Mouse (Mus musculus): ENCODE results near the gene Stk40. TPM values are rescaled to one million over a fixed set of nuclear protein-coding genes. Genes with fewer than 3 reads are reported as not detected.

Stk40 gene
- total RNA-seq, 1 experiment from 2014 or later: 37.1 TPM

DNA sequence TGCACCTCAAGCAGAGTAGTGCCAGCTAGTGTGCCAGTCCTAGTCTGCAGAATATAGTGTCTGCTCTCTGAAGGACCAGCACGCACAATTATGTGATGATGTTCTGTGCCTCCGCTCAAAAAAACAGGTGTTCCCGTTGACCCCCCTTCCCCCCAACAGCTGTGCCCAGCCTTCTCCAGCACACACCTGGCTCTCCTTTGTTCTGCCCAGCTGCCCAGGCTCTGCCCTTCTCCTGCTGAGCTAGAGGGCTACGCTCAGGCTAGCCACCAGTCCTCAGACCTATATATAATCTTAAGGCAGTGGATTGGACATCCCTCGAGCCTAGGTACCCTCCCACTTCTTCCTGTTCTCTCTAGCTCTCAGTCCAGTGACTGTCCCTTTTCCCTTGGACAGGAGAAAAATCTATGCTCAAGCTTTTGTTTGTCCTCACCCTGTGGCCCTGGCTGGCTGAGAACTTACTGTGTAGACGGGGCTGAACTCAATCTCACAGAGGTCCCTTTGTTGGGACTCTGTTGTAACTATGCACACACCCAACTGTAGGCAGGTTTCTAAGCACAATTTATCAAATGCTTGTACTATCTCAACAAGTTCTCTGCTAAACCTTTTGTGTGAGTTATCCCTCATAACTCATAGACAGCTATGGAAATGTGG is 12.2 kb downstream of the Stk40 start:
- no peak for ATAC-seq (replicated peaks; ENCODE audit: insufficient number of reproducible peaks, low FRiP score, low TSS enrichment, poor library complexity, severe bottlenecking)

DNA sequence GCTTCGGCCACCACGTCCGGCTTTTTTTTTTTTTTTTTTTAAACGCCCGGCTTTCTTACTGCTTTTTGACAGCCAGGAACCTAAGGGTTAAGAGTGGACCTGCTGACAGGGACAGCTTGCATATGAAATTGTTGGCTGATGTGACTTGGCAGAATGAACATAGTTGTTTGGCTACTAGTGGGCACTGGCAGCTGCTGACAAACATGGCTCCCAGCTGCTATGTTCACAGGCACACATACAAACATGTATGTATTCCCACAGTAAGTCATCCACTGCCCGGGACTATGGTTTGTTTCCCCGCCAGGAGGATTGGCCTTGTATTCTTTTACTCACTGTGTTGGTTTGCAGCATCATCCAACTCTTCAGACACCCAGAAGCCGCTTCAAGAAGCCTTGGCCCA is 13.4 kb downstream of the Stk40 start:
- ATAC-seq (replicated peaks; ENCODE audit: insufficient number of reproducible peaks, low FRiP score, low TSS enrichment, poor library complexity, severe bottlenecking): no peak

GRCm38 (mm10) chr4:126118651-126119050 is 14.9 kb downstream of the Stk40 start:
- no peak for ATAC-seq (replicated peaks; ENCODE audit: insufficient number of reproducible peaks, low FRiP score, low TSS enrichment, poor library complexity, severe bottlenecking)

DNA sequence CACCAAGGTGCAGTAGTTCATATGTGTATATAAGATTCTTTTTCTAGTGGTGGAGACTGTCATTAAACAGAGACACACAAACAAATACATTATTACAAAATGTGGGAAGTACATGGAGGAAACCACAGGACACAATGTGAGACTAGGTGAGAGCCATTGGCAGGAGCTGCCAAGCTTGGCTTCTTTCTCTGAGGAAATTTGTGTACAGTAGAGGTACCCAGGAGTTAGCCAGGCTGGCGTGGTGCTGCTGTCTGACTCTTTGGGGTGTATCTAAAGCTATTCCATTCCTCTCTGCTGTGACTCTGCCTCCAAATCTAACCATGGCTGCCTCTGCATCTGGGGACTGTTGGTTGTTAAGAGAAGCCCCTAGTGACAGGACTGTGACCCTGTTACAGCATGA is 15.3 kb downstream of the Stk40 start:
- ATAC-seq (replicated peaks; ENCODE audit: insufficient number of reproducible peaks, low FRiP score, low TSS enrichment, poor library complexity, severe bottlenecking): no peak

DNA sequence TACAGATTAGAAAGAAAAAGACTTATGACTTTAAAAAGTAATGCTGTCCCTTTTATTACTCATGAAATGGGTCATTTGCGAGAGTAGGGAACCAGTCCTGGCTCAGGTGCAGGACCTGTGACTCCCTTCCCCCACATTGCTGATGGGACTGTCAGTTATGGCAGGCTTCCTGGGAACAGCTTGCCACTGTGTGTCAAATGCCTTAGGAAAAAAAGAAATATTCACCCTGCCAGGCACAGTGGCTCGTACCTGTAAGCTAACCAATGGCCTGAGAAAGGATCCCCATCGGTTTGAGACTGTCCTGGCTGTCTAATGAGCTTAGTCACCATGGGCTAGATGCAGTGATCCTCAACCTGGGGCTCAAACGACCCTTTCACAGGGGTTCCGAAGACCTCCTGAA is 16.3 kb downstream of the Stk40 start:
- ATAC-seq (replicated peaks; ENCODE audit: insufficient number of reproducible peaks, low FRiP score, low TSS enrichment, poor library complexity, severe bottlenecking): no peak

- no peak for ATAC-seq (replicated peaks; ENCODE audit: insufficient number of reproducible peaks, low FRiP score, low TSS enrichment, poor library complexity, severe bottlenecking)
Measured at GRCm38 (mm10) chr4:126120506-126120905, 16.7 kb downstream of the Stk40 start.

GRCm38 (mm10) chr4:126123309-126124040 is 19.7 kb downstream of the Stk40 start:
- no peak for ATAC-seq (replicated peaks; ENCODE audit: insufficient number of reproducible peaks, low FRiP score, low TSS enrichment, poor library complexity, severe bottlenecking)

DNA sequence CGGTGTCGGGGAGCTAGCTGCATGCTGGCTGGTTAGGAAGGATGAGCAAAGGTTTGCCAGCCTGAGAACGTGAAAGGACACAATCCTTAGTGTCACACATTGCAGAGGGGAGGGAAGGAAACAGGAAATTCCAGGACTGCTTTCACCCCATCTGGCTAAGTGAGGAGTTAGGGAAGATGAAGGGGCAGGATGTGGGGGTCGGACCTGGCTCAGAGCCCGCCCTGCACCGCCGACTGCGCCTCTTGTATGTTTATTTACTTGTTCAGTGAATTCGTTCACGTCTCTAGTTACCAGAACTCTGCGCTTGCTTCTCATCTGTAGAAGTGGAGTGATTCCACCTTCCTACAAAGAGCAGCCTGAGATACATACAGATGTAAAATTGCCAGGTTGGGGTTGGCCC is 26.7 kb downstream of the Stk40 start:
- no peak for ATAC-seq (replicated peaks; ENCODE audit: insufficient number of reproducible peaks, low FRiP score, low TSS enrichment, poor library complexity, severe bottlenecking)

DNA sequence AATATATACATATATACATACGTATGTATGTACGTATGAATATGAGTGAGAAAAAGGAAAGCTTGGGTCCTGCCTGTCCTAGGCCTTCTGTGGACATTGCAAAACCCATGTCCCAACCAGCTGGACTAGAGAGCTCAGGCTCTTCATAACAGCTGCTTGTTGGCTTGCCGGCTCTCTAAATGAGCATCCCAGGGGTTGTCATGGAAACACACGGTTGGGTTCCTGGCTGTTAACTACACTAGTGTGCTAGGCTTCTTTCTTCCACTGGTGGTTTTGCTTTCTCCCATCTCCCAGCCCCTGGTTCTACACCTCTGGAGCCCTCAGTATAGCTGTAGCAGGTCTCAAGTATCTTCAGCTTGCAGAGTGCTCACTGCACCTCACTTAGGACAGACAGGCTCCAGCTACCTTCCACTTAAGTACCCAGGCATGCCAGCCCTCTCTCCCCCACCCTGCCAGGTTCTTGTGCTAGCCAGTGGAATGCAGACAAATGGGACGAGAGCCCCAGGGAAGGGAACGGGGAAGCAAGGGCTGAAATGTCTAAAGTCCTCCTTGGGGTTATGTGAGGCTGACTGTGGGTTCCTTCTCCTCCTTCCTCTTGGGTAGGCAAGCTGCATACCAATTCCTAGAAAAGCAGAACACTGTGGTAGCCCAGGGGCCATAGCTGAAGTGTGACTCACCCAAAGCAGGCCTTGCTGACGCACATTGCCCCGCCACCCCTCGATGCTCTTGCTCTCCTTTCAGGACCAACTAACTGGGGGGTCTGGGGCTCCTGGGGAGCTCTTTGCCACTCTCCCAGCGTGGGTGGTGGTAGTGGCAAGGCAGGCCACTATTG is 27.7 kb downstream of the Stk40 start:
- ATAC-seq (replicated peaks; ENCODE audit: insufficient number of reproducible peaks, low FRiP score, low TSS enrichment, poor library complexity, severe bottlenecking): peak; percentile 70

DNA sequence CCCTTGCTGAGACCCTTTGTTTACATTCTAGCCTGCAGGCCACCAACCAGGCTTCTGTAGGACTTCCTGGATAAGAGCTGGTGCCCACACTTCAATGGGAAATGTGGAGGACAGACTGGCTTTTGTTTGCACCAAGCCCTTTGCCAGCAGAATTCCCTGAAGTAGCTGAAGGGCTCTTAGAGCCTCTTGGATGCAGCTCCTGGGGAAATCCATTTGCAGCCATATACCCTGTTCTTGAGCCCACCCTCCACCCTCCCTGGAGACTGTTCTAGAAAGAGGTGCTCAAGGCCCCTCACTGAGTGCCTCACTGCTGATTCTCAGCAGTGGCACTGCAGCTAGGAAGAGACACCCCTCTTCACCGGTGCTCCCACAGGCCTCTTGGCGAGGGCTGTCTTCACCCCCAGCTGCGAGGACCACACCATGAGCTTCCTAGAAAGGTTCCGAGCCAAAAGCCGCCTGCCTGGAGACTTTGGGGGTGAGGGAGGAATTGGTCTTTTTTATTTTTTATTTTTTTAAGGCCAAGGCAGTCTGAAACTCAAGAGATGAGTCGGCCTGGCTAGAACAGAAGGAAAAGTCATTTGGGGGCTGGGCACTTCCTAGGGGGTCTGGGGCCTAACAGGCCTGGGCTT is 29.0 kb downstream of the Stk40 start:
- no peak for ATAC-seq (replicated peaks; ENCODE audit: insufficient number of reproducible peaks, low FRiP score, low TSS enrichment, poor library complexity, severe bottlenecking)

DNA sequence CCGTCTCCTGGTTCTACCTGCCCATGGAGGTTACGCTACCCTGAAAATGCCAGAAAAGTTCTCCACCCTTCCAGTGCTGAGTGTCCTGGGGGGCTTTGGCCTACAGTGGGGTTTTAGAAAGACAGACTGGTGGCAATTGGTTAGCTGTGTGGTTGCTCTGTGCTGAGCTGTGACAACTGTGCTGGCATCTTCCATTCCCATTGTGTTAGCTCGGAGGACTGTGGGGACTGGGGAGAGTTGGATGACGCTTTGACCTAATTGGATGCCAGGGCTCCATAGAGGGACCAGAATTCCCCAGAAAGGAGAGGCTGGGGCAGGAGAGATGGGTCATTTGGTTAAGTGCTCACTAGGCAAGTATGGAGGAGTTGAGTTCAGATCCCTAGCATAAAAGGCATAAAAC is 30.5 kb downstream of the Stk40 start:
- ATAC-seq (replicated peaks; ENCODE audit: insufficient number of reproducible peaks, low FRiP score, low TSS enrichment, poor library complexity, severe bottlenecking): no peak

DNA sequence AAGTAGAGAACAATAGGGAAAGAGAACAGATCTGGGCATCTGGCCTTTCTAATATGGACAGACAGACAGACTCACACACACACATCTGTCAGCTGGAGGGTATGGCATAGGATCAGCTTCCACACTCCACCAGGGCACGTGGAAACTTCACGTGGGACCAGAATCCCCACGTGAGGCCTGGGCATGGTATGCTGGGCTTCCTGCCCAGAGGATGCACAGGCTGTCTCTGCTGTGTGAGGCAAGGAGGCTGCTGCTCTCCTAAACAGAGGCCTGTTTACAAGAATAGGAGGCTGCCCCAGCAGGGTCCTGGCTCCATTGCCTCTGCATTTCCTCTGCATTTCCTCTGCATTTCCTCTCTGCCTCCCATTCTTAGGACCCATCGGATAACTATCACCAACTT is 30.9 kb downstream of the Stk40 start:
- ATAC-seq (replicated peaks; ENCODE audit: insufficient number of reproducible peaks, low FRiP score, low TSS enrichment, poor library complexity, severe bottlenecking): no peak

GRCm38 (mm10) chr4:126137773-126138172 is 34.0 kb downstream of the Stk40 start:
- ATAC-seq (replicated peaks; ENCODE audit: insufficient number of reproducible peaks, low FRiP score, low TSS enrichment, poor library complexity, severe bottlenecking): no peak

DNA sequence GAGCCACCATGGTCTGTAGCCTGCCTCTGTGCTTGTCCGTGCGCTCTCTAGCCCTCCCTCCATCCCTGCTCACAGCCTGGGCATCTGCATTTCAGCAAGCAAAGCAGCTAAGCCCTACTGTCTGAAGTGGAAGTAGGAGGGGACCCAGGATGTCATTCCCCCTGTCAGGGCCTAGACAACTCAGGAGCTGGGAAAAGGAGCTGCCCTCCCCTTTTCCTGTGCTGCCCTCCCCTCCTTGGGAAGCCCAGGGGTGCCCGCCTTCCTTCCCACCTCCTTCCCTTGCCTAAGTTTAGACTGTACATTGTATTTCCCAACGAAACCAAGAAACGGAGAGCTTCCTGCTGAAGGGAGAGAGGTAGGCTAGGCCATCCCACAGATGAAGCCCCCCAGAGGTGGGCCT is 37.3 kb downstream of the Stk40 start:
- no peak for ATAC-seq (replicated peaks; ENCODE audit: insufficient number of reproducible peaks, low FRiP score, low TSS enrichment, poor library complexity, severe bottlenecking)

- no peak for ATAC-seq (replicated peaks; ENCODE audit: insufficient number of reproducible peaks, low FRiP score, low TSS enrichment, poor library complexity, severe bottlenecking)
Measured at GRCm38 (mm10) chr4:126145396-126145795, 41.6 kb downstream of the Stk40 start.

DNA sequence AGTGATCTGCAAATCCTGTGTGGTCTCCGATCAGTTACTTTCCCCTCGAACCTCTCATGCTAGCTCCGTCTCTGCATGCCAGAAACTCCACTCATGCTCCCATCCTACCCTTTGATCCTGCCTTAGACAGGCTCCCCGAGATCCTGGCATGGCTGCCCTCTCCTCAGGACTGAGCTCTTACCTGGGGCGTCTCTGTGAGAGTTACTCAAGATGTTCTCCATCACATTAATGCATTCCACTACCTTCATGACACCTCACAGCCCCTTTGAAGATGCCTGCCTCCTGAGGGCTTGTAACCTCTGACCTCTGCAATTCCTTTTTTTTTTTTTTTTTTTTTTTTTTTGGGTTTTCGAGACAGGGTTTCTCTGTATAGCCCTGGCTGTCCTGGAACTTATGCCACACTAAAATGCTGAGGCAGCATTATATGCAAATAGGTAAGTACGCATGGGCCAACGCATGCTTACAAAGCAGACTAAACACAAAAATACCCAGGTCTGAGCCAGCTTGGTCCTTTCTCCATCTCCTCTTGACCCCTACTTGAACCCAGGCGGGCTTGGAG is 43.3 kb downstream of the Stk40 start:
- no peak for ATAC-seq (replicated peaks; ENCODE audit: insufficient number of reproducible peaks, low FRiP score, low TSS enrichment, poor library complexity, severe bottlenecking)

DNA sequence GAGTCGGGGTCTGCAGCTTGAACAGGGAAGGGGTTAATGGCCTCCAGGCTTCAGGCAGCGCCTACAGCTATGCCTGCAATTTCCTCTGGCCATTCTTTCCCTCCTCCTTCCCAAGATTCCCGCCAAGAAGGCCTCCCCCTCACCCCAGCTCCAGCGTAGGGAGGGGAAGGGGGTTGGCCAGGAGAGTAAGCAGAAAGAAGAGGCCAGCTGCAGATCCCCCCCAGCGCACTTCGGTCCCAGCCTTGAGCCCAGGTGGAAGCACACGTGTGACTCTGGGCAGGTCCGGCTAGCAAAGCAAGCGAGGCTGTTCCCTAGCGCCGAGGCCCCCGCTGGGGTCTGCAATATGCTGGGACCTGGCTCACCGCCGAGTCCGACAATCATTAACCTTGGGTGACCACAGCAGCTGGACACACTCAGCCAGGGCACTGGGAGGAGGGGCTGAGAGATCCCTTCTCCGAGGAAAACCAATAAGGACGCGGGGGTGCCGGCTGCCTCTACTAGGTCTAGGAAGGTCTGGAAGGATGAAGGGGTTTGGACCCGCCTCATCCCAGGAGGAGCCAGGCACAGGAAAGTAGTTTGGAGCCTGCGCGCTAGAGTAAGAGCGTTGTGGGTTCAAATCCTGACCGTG is 43.9 kb downstream of the Stk40 start, which contains the start of gene Eva1b:
Eva1b (plus strand) TSS at position 212 of the 628 bp plus-strand sequence.
- ATAC-seq (replicated peaks; ENCODE audit: insufficient number of reproducible peaks, low FRiP score, low TSS enrichment, poor library complexity, severe bottlenecking): no peak

GRCm38 (mm10) chr4:126148161-126148961 is 44.6 kb downstream of the Stk40 start:
- ATAC-seq (replicated peaks; ENCODE audit: insufficient number of reproducible peaks, low FRiP score, low TSS enrichment, poor library complexity, severe bottlenecking): no peak

Measured in monocyte, adult 5-6 weeks (primary cell).